Mouse (Mus musculus): ENCODE measurements around the gene Pkig.
A peak's percentile ranks its signal among the peaks of the same experiment; 100 is the strongest.

Pkig gene

DNA sequence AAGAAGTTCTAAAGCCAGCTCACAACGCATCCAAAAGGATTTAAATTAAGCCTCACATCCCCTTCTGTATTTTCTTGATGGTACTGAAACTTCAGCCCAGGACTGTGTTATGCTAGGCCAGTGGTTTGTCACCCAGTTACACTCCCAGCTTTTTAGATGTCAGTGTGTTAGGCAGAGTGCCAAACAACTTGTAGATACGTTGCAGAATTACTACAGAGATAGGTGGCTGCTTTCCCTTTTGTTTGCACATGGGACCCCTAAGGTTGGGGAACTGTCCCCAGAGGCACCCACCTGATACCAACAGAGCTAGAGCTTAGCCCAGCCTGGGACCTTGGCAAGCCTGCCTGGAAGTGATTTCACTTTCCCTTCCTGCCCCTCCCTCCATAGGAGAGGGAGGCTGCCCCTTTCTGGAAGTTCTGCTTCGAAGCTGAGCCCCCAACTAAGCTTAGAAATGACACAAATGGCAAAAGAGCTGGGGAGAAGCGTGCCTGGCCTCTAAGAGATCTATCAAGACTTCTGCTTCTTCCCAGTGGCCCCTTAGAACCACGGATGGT, 52.5 kb downstream of the Pkig start:
- no peak for DNase-seq (ENCODE audit: low read depth, low spot score)

- no peak for DNase-seq (ENCODE audit: low read depth, low spot score)
These were observed 53.2 kb downstream of the Pkig start for GRCm38 (mm10) chr2:163711368-163711868.

- DNase-seq (ENCODE audit: low read depth, low spot score) = no peak
These were observed 54.3 kb downstream of the Pkig start for GRCm38 (mm10) chr2:163712473-163712872.

GRCm38 (mm10) chr2:163712874-163713273, 54.7 kb downstream of the Pkig start:
- DNase-seq (ENCODE audit: low read depth, low spot score) = no peak

DNA sequence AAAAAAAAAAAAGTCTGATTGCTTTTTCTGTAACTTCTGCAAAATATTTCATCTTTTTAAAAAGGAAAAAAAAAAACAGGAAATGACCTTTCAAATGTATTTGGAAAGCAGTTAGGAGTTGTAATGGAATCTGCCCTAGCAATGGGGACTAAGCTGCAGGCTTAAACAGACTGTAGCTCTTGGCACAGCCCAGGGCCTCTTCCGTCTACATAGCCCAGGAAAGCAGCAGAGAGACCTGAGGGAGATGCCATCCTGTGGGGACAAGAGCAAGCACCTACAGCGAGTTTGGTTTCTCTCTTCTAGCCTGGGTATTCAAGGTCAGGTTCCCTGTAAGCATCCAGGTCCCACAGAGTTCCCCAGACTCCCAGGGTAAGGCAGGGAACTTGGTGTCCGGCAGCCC, 55.2 kb downstream of the Pkig start:
- DNase-seq (ENCODE audit: low read depth, low spot score) = no peak

DNA sequence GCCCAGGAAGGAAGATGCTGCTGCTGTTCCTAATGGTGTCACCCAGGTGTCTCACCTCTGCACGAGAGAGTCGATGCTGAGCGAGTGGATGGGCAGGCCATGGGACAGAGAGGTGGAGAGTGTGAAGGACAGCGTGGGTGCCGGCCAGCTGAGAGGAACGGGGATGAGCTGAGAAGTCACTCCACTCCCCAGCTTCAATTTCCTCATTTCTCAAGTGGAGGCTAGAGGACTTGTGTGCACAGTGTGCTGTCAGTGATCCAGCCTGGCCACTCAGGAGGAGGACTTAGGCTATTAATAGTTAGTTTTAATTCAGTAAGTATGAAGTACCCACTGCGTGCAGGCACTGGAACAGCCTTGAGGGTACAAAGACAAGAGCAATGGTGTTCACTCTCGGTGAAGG, 58.3 kb downstream of the Pkig start:
- no peak for DNase-seq (ENCODE audit: low read depth, low spot score)

GRCm38 (mm10) chr2:163716853-163717252, 58.7 kb downstream of the Pkig start:
- DNase-seq (ENCODE audit: low read depth, low spot score) = peak; percentile 69

DNA sequence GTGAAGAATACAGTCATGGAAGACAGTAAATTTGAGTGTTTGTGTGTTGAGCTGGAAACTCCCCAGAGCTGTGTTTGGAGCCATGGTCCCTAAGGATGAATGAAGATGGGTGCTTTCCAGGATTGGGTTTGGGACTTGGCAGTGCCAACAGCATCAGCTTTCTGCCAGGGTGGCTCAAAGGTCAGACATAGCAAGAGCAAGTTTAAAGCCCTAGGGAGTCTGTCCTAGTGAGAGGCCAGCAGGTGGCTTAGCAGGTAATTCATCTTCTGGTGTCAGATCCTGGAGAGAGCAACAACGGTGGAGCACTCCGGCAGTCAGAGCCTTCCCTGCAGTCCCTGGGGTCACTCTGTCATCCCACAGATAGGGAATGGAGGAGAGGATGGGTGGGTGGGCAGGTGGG, 60.3 kb downstream of the Pkig start:
- DNase-seq (ENCODE audit: low read depth, low spot score) = no peak

DNA sequence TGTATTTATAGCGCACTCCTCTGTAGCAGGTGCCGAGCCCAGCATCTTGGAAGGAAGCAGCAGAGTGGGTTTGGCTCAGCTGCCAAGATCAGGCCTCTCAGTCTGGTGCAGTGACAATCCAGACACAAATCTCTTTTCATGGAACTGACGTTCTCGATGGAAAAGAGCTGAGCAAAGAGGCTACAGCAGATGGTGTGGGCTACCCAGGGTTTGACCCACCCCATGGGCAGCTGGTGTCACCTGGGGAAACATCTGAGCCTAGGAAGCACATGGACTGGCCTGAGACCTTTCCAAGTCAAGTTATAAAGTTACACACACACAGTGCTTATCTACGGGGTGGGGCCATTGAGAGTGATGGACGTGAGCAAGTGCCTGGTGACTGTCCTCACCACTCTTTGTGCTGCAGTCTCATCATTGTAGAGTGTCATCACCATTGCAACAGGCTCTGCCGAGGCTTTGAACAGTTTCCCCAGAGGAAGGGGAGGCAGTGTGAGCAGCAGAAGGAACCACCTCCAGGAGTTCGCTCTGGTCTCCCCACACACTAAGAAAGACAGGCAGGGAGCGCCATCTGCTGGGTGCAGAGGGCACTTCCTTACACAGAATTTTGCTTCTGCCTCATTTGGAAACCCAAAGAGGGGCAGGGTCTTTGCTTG, 60.9 kb downstream of the Pkig start:
- peak; percentile 82 for DNase-seq (ENCODE audit: low read depth, low spot score)

- no peak for DNase-seq (ENCODE audit: low read depth, low spot score)
These were observed 61.4 kb downstream of the Pkig start for GRCm38 (mm10) chr2:163719616-163720015.

DNA sequence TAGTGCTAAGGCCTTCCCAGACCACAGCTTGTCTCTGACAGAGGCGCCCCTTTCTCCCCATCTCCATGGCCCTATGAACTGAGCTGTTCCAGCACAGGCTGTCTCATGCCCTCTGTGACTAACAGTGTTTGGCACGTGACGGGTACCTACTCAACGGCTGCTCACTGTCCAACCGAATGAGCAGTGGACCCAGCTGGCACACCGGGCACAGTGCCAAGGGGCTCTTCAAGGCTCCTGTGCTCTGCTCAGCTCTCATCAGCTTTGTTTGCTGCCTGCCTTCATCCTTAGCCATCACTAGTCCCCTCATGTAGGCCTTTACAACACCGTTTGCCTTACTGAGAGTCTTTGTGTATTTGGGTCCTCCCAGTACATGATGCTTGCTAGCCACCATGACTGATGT, 64.4 kb downstream of the Pkig start:
- no peak for DNase-seq (ENCODE audit: low read depth, low spot score)

- no peak for DNase-seq (ENCODE audit: low read depth, low spot score)
These were observed 68.7 kb downstream of the Pkig start for GRCm38 (mm10) chr2:163726766-163727393.

DNA sequence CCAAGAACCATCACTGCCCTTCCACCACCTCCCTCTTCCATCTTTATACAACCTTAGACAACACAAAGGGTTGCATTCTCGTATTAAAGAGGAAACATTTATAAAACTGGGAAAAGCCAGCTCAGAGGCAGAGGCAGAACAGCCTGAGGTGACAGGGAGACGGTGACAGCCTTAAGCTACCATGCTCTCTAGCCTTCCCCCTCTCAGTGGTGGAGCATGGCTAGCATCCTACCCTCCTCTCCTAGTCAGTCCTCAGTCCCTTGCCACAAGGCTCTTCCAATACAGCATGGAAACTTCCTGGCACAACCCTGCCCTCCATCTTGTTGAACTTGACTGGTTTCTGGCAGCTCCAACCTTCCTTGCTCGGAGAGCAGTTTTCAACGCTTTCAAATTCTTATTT, 70.1 kb downstream of the Pkig start:
- DNase-seq (ENCODE audit: low read depth, low spot score) = no peak

GRCm38 (mm10) chr2:163732021-163732420, 73.8 kb downstream of the Pkig start:
- DNase-seq (ENCODE audit: low read depth, low spot score) = no peak

DNA sequence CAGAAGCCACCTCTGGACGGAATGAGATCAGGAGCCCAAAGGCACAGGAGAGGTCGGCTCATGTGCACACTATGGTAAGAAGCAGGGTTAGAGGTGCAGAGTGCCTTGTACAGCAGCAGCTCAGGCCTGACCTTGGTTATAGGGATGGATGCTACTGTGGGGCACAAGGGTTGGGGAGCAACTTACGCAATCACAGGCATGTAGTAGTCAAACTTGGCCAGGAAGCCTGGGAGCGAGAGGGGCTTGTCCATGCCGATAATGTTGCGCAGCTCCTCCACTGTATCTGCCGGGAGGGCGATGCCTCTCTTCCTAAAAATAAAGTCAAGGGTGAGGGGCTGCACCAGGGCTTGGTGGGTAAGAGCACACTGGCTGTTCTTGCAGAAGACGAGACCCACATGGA, 77.0 kb downstream of the Pkig start:
- DNase-seq (ENCODE audit: low read depth, low spot score) = no peak

GRCm38 (mm10) chr2:163735980-163736379, 77.8 kb downstream of the Pkig start:
- no peak for DNase-seq (ENCODE audit: low read depth, low spot score)

DNA sequence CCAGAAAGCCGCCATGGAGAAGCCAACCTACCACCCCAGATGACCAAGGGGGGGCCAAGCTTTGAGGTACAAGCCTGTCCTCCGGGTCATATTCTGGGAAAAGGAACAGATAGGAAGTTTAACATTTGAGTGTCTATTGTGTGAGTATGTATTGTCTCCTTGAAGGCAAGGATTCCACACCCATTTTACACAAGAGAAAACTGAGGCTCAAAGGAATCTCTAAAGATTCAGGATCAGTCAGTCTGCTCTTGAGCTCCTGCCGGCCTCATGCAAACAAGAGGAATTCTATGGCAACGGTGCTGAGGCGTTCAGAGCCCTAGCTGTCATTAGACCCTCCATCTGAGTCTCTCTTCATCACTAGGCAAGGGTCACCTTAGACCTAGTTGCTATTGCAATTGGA, 84.5 kb downstream of the Pkig start:
- DNase-seq (ENCODE audit: low read depth, low spot score) = no peak

DNA sequence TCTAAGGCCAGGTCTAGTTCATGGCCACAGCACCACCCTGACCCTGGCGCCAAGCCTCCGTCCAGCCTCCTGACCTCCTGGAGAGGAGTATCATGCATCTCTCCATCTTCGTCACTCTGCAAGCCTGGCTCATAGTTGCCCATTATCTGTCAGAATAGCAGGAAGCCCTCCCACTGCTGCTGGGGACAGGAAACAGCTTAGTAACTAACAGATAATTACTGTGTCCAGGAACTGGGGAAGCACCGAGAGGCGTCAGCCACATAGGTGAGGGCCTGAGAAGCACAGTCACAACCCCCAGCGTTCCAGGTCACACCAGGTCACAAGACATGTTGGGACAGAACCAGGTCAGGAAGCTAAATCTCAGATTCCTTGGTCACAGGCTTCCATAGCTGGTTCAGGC, 85.2 kb downstream of the Pkig start:
- DNase-seq (ENCODE audit: low read depth, low spot score) = no peak

- DNase-seq (ENCODE audit: low read depth, low spot score) = no peak
These were observed 86.8 kb downstream of the Pkig start for GRCm38 (mm10) chr2:163744801-163745570.

DNA sequence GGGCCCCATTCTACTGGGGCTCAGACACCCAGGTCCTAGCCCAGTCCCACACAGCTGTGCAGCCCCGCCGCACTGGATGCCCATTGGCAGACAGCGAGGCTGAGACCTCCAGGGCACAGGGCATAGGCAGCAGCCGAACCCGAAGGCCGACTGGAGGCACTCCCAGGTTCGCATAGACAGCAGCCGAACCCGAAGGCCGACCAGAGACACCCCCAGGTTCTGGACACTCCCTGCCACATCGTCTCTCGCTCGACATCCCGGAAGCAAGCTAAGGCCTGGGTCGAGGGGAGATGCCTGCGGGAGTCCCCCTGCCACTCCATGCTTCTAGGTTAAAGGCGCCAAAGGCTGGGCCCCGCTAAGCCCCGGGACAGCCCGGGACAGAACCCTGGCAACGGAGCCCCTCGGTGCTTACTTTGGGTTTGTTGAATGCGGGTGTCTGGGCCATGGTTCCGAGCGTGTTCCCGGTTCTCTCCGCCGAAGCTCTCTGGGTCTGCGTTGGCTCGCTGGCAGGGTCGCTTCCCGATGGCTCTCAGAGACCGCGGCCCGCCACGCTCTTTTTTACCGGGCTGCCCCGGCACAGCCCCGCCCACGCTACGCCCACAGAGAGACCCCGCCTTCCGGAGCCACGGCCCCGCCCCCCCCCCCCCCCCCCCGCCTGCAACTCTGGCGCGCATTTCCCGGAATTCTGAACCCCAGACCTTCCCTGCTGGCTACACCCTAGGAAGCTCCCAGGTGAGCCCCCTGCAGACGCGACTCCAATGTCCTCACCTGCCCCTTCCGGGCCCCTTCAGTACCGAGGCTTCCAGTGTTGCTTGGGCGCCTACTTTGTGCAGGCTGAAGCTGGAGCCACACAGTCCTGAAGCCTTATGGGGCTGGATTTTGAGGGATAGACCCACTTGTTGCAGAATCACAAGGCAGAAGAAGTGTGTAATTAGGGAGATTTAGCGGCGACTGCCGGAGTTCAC, 91.7 kb downstream of the Pkig start, which contains the start of gene Ada:
Ada (minus strand) TSS at position 593 of the 965 bp plus-strand sequence.
- peak; percentile 33 for DNase-seq (ENCODE audit: low read depth, low spot score)

- no peak for DNase-seq (ENCODE audit: low read depth, low spot score)
These were observed 96.0 kb downstream of the Pkig start for GRCm38 (mm10) chr2:163754228-163754627.

All from forelimb bud, embryonic 11.5 days (tissue).